Mouse (Mus musculus) brain, embryonic 14.5 days (tissue): ENCODE data around the gene Zfp994.

Experiments used
- CTCF ChIP-seq: fragments of 200-500 bp; IDR thresholded peaks from 2 replicates; pipeline ENCODE4 v1.5.1; 2012; ENCODE audit warnings: inconsistent platforms, mild to moderate bottlenecking, moderate library complexity, borderline replicate concordance; ENCODE audit not compliant: insufficient read depth, insufficient read length; ENCODE audit errors: extremely low read depth
- POLR2A ChIP-seq: fragments of 200-500 bp; IDR thresholded peaks from 2 replicates; pipeline ENCODE4 v1.6.1; 2012; ENCODE audit warnings: mild to moderate bottlenecking, inconsistent platforms, borderline replicate concordance; ENCODE audit not compliant: poor library complexity, insufficient read depth, insufficient read length, severe bottlenecking; ENCODE audit errors: extremely low read depth

DNA sequence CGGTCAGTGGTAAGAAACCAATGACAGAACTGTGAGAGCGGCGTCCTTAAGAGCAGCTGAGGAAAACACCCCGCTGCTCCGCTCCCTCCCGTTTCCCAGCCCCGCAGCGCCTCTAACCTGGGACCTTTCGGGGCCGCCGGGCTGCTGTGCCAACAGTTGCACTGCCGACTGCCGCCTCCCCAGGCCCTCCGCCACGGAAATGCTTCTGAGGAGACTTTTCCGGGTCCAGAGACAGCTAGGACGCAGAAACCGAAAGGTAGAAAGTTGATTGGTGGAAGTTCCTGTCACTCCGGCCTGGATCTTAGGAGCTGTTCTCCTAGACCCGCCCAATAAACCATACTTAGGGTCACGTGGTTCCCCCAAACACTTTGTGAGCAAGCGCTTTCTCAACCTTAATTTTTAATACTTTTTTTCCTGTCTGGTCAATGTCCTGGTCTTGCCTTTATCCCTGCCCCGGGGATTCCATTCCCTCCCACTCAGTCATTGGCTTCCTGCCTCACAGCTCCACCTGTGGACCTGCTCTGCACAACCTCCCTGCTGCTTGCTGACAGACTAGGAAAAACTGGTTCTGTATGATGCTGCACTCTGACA lies at the start of gene Zfp994:
- peak; percentile 32; the same call in 1 of the 2 replicates for TF ChIP-seq CTCF
- peak; percentile 45; the same call in 1 of the 2 replicates for TF ChIP-seq POLR2A
